Mouse (Mus musculus): ENCODE data around the gene Arl6ip6.

The Arl6ip6 gene

GRCm38 (mm10) chr2:53191523-53192220, at the start of gene Arl6ip6:
Arl6ip6 (plus strand) TSS chr2:53191726.
- peak; percentile 81 for DNase-seq (ENCODE audit: low read depth, low spot score)

- DNase-seq (ENCODE audit: low read depth, low spot score) = no peak
Observed at GRCm38 (mm10) chr2:53146852-53147251, 44.7 kb upstream of the Arl6ip6 start.

- DNase-seq (ENCODE audit: low read depth, low spot score) = no peak
Observed at GRCm38 (mm10) chr2:53173966-53174365, 17.6 kb upstream of the Arl6ip6 start.

DNA sequence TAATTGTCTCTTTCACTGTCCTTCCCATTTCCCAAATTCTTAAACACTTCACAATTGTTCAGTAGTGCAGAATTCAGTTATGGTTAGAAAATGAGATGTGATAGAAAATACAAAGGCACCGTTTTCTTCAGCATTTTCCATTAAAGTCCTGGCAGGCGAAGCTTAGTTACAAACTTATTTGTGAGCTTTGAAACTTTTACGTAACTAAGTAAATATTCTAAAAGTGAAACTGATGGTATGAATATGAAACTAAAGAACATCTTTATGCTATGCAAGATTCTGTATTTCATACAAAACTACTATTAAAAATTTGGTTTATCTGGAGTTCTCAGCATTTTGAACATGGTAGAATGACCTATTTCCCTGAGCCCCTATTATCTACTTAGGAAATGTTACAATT, 12.6 kb upstream of the Arl6ip6 start:
- no peak for DNase-seq (ENCODE audit: low read depth, low spot score)

GRCm38 (mm10) chr2:53179876-53180275, 11.7 kb upstream of the Arl6ip6 start:
- DNase-seq (ENCODE audit: low read depth, low spot score) = no peak

GRCm38 (mm10) chr2:53189811-53190210, 1.7 kb upstream of the Arl6ip6 start:
- DNase-seq (ENCODE audit: low read depth, low spot score) = peak; percentile 16

GRCm38 (mm10) chr2:53190684-53191511, 628 bp upstream of the Arl6ip6 start, which contains the start of gene Prpf40a:
Prpf40a (minus strand) TSS chr2:53191284.
- peak; percentile 93 for DNase-seq (ENCODE audit: low read depth, low spot score)

GRCm38 (mm10) chr2:53192386-53192785, 860 bp downstream of the Arl6ip6 start:
- no peak for DNase-seq (ENCODE audit: low read depth, low spot score)

DNA sequence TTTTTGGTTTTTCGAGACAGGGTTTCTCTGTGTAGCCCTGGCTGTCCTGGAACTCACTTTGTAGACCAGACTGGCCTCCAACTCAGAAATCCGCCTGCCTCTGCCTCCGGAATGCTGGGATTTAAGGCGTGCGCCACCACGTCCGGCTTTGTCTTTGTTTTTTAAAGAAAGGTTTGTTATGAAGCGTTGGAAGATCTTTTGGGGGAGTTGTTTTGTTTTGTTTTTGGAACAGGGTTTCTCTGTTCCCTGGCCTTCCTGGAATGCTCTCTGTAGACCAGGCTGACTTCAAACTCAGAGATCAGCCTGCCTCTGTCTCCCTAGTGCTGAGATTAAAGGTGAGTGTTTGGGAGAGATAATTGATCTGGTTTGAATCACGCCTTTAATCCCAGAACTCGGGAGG, 4.9 kb downstream of the Arl6ip6 start:
- no peak for DNase-seq (ENCODE audit: low read depth, low spot score)

- DNase-seq (ENCODE audit: low read depth, low spot score) = no peak
Observed at GRCm38 (mm10) chr2:53199203-53199602, 7.7 kb downstream of the Arl6ip6 start.

DNA sequence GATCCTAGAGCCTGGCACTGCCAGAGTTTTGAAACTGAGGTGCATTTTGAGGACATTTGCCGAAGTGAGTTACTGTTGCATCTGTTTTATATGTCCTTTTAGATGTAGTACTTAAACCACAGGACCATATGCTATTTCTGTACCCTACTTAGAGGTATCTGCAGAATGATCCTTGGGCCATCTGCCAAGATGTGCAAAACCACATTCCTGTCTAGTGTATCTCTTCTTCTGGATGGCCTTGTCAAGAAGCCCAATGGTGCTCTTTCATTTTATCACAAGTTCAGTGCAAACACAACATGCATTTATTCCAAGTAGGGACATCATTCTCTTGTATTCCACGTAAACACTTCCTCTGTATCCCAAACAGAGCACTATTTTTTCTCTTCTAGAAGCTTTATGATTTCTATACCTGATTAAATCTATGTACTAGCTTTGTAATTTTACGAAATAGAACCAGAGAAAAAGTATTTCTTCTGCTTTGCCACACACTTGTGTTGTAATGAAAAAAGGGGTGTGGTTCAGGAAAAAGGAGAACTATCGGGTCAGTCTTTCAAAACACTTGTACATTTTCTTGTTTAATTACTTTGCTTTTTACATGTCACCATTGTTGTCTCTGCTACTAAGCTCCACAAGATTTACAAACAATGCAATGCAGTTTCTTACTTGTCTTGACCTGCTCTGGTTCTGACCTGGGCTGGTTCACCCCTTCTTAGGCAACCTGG, 8.8 kb downstream of the Arl6ip6 start:
- no peak for DNase-seq (ENCODE audit: low read depth, low spot score)

DNA sequence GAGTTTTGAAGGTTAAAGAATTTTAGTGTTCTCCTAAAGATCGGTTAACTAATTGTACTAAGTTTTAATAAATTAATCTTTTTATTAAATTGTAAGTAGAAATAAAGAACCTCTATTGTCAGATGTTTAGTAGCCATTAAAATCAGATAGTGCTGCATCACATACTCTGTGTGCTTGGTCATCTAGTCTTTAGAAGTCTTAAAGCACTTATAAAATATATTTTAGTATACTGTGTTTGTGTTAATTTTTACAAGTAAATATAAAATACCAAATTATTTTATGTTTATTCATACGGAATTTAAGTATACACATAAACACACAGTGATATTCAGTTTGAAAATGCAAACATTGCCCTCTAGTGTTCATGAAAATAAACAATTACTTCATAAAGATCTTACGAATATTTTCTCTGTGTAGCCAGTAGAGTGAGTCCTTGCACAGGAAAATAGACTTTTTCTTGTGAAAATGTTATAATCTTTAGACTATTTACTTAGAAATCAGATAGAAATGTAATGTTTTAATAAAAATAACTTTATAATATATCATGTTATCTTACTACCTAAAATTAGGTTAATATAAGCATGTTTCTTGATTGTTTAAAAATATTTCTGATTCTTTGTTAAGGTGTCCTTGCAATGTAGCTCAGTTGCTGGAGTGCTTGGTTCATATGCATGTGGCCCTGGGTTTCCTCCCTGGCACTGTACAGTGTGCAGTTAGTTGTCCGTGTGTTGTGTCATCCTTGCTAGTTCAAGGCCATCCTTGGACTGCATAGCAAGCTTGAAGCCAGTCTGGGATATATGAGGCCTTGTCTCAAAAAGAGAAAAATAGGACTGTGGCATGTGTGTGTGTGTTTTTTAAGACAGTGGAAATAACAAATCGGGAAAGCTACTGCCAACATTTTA, 13.1 kb downstream of the Arl6ip6 start:
- no peak for DNase-seq (ENCODE audit: low read depth, low spot score)

DNA sequence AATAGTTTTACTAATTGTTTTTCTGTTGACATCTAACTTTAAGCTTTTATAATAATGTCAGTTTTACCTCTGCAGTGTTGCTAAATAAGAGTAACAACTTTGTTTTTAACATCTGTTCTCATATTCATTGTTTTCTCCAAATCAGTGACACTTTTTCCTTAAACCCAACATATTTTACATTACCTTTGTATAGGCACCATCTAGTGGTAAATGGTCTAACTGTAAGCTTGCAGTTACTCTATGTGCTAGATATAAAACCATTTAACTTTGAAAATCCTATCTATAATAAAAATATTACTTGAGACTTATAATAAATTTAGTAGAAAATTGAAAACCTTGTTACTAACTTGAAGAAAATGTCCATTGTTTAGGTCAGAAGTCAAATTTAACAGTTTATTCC, 15.2 kb downstream of the Arl6ip6 start:
- no peak for DNase-seq (ENCODE audit: low read depth, low spot score)

GRCm38 (mm10) chr2:53213493-53213892, 22.0 kb downstream of the Arl6ip6 start:
- DNase-seq (ENCODE audit: low read depth, low spot score) = no peak

GRCm38 (mm10) chr2:53222242-53222641, 30.7 kb downstream of the Arl6ip6 start:
- DNase-seq (ENCODE audit: low read depth, low spot score) = no peak

- no peak for DNase-seq (ENCODE audit: low read depth, low spot score)
Observed at GRCm38 (mm10) chr2:53256982-53257381, 65.5 kb downstream of the Arl6ip6 start.
